Mouse (Mus musculus) embryonic fibroblast, embryonic 13.5 days (primary cell): Measurements from ENCODE around the gene Macrod2.

Experiments used
- CTCF ChIP-seq: IDR thresholded peaks from 2 replicates; pipeline ENCODE4 v1.5.1; 2011; ENCODE audit warnings: mild to moderate bottlenecking, control low read depth, low read length, moderate library complexity, borderline replicate concordance; ENCODE audit not compliant: insufficient read depth
- POLR2A ChIP-seq: IDR thresholded peaks from 2 replicates; pipeline ENCODE4 v1.6.1; 2011; ENCODE audit warnings: low read depth, mild to moderate bottlenecking, control low read depth, low read length, moderate library complexity

GRCm38 (mm10) chr2:142335103-142335999 is 1940.2 kb downstream of the Macrod2 start:
- TF ChIP-seq CTCF (no peak), POLR2A (no peak)
